Mouse (Mus musculus): ENCODE results near the gene Hoxd4. TPM values are rescaled to one million over a fixed set of nuclear protein-coding genes. Genes with fewer than 3 reads are reported as not detected.

The Hoxd4 gene
- total RNA-seq, 1 experiment: 0.94 TPM

- Histone ChIP-seq H3K4me1 (ENCODE audit: control insufficient read depth in 2 of 2, insufficient read depth in 2 of 2, low read length in 2 of 2, poor library complexity in 1 of 2) (peaks cover 0 to 5% of the 10 kb centered on the region in 2 experiments; a peak in 1 of 4 replicates), H3K36me3 (ENCODE audit: control insufficient read depth, insufficient read depth, low read length, poor library complexity, severe bottlenecking) (no peaks in the 10 kb centered on the region), H3K27ac (ENCODE audit: insufficient read depth, low read depth, low read length, poor library complexity, severe bottlenecking) (no peak within 1 kb of the TSS), H3K4me3 (ENCODE audit: insufficient read depth in 1 of 2, low read depth in 1 of 2, low read length in 2 of 2, poor library complexity in 1 of 2, severe bottlenecking in 1 of 2) (peak within 1 kb of the TSS in 1 of 2 experiments; percentile 18; a peak in 1 of 4 replicates), H3K9me3 (ENCODE audit: control insufficient read depth, insufficient read depth, low read depth, low read length) (no peaks in the 10 kb centered on the region), H3K9ac (ENCODE audit: insufficient read depth, low read depth, low read length, poor library complexity, severe bottlenecking) (no peak within 1 kb of the TSS)
- no peak for DNase-seq (ENCODE audit: low read depth, low spot score)
- in situ Hi-C loops (cut with MboI; ENCODE audit: low sequenced_read_pairs in 2 of 2, unreplicated experiment in 2 of 2): loop anchor here (25.0 kb wide), 3 partner anchors 613 to 1113 kb away; no protein-coding TSS in a partner anchor
- no peak for TF ChIP-seq ZC3H11A (IDR thresholded peaks at IDR 0.05; ENCODE audit: borderline replicate concordance, low read depth, low read length)
- TF ChIP-seq HCFC1 (IDR thresholded peaks at IDR 0.05; ENCODE audit: borderline replicate concordance, insufficient read depth, low read length): no peak
- no peak for TF ChIP-seq CHD2 (IDR thresholded peaks at IDR 0.05; ENCODE audit: low read depth, low read length)
- no peak for TF ChIP-seq ZNF384 (IDR thresholded peaks at IDR 0.05; ENCODE audit: low read depth, low read length)
- TF ChIP-seq MAFK (IDR thresholded peaks at IDR 0.05; ENCODE audit: insufficient read depth, low read depth, low read length): no peak
These were observed 36.7 kb upstream of the Hoxd4 start, which contains the start of gene Hoxd12 for GRCm38 (mm10) chr2:74674881-74675665. TSS of gene Hoxd12 (plus strand) at chr2:74675013.

- Histone ChIP-seq H3K27ac (ENCODE audit: insufficient read depth, low read depth, low read length, poor library complexity, severe bottlenecking) (no peak overlapping the region), H3K9ac (ENCODE audit: insufficient read depth, low read depth, low read length, poor library complexity, severe bottlenecking) (no peak overlapping the region)
- in situ Hi-C loops (cut with MboI; ENCODE audit: low sequenced_read_pairs in 2 of 2, unreplicated experiment in 2 of 2): loop anchor here in 1 of 2 experiments (25.0 kb wide), 1 partner anchor 912 kb away; no protein-coding TSS in a partner anchor
These were observed 36.0 kb upstream of the Hoxd4 start for GRCm38 (mm10) chr2:74675666-74676282.

GRCm38 (mm10) chr2:74676376-74677052 lies 35.2 kb upstream of the Hoxd4 start:
- TF ChIP-seq CHD2 (IDR thresholded peaks at IDR 0.05; ENCODE audit: low read depth, low read length) (no peak), MAFK (IDR thresholded peaks at IDR 0.05; ENCODE audit: insufficient read depth, low read depth, low read length) (no peak), HCFC1 (IDR thresholded peaks at IDR 0.05; ENCODE audit: borderline replicate concordance, insufficient read depth, low read length) (no peak), ZNF384 (IDR thresholded peaks at IDR 0.05; ENCODE audit: low read depth, low read length) (no peak), ZC3H11A (IDR thresholded peaks at IDR 0.05; ENCODE audit: borderline replicate concordance, low read depth, low read length) (no peak)
- no peak overlapping the region for H3K27ac ChIP-seq (ENCODE audit: insufficient read depth, low read depth, low read length, poor library complexity, severe bottlenecking)
- in situ Hi-C loops (cut with MboI; ENCODE audit: low sequenced_read_pairs in 2 of 2, unreplicated experiment in 2 of 2): loop anchor here in 1 of 2 experiments (25.0 kb wide), 1 partner anchor 911 kb away; no protein-coding TSS in a partner anchor
- DNase-seq (ENCODE audit: low read depth, low spot score): no peak
- H3K9me3 ChIP-seq (ENCODE audit: control insufficient read depth, insufficient read depth, low read depth, low read length): no peaks in the 10 kb centered on the region
- H3K4me3 ChIP-seq (ENCODE audit: insufficient read depth in 1 of 2, low read depth in 1 of 2, low read length in 2 of 2, poor library complexity in 1 of 2, severe bottlenecking in 1 of 2): no peak overlapping the region
- no peak overlapping the region for H3K9ac ChIP-seq (ENCODE audit: insufficient read depth, low read depth, low read length, poor library complexity, severe bottlenecking)
- peaks cover 0 to 7% of the 10 kb centered on the region in 2 experiments; a peak in 1 of 4 replicates for H3K4me1 ChIP-seq (ENCODE audit: control insufficient read depth in 2 of 2, insufficient read depth in 2 of 2, low read length in 2 of 2, poor library complexity in 1 of 2)
- no peaks in the 10 kb centered on the region for H3K36me3 ChIP-seq (ENCODE audit: control insufficient read depth, insufficient read depth, low read length, poor library complexity, severe bottlenecking)

More at GRCm38 (mm10) chr2:74675666-74676282, 36.0 kb upstream of the Hoxd4 start:
- Histone ChIP-seq H3K4me3 (ENCODE audit: insufficient read depth in 1 of 2, low read depth in 1 of 2, low read length in 2 of 2, poor library complexity in 1 of 2, severe bottlenecking in 1 of 2) (peak overlapping the region in 1 of 2 experiments; percentile 18; a peak in 1 of 4 replicates), H3K36me3 (ENCODE audit: control insufficient read depth, insufficient read depth, low read length, poor library complexity, severe bottlenecking) (no peaks in the 10 kb centered on the region), H3K9me3 (ENCODE audit: control insufficient read depth, insufficient read depth, low read depth, low read length) (no peaks in the 10 kb centered on the region), H3K4me1 (ENCODE audit: control insufficient read depth in 2 of 2, insufficient read depth in 2 of 2, low read length in 2 of 2, poor library complexity in 1 of 2) (peaks cover 0 to 7% of the 10 kb centered on the region in 2 experiments; a peak in 1 of 4 replicates)
- TF ChIP-seq ZNF384 (IDR thresholded peaks at IDR 0.05; ENCODE audit: low read depth, low read length) (no peak), CHD2 (IDR thresholded peaks at IDR 0.05; ENCODE audit: low read depth, low read length) (no peak), ZC3H11A (IDR thresholded peaks at IDR 0.05; ENCODE audit: borderline replicate concordance, low read depth, low read length) (no peak), MAFK (IDR thresholded peaks at IDR 0.05; ENCODE audit: insufficient read depth, low read depth, low read length) (no peak), HCFC1 (IDR thresholded peaks at IDR 0.05; ENCODE audit: borderline replicate concordance, insufficient read depth, low read length) (no peak)
- no peak for DNase-seq (ENCODE audit: low read depth, low spot score)

GRCm38 (mm10) chr2:74677106-74677505 lies 34.6 kb upstream of the Hoxd4 start:
- Histone ChIP-seq H3K27ac (ENCODE audit: insufficient read depth, low read depth, low read length, poor library complexity, severe bottlenecking) (no peak overlapping the region), H3K4me3 (ENCODE audit: insufficient read depth in 1 of 2, low read depth in 1 of 2, low read length in 2 of 2, poor library complexity in 1 of 2, severe bottlenecking in 1 of 2) (no peak overlapping the region), H3K9ac (ENCODE audit: insufficient read depth, low read depth, low read length, poor library complexity, severe bottlenecking) (no peak overlapping the region), H3K9me3 (ENCODE audit: control insufficient read depth, insufficient read depth, low read depth, low read length) (no peaks in the 10 kb centered on the region), H3K4me1 (ENCODE audit: control insufficient read depth in 2 of 2, insufficient read depth in 2 of 2, low read length in 2 of 2, poor library complexity in 1 of 2) (peaks cover 0 to 8% of the 10 kb centered on the region in 2 experiments; a peak in 1 of 4 replicates), H3K36me3 (ENCODE audit: control insufficient read depth, insufficient read depth, low read length, poor library complexity, severe bottlenecking) (no peaks in the 10 kb centered on the region)
- in situ Hi-C loops (cut with MboI; ENCODE audit: low sequenced_read_pairs in 2 of 2, unreplicated experiment in 2 of 2): loop anchor here in 1 of 2 experiments (25.0 kb wide), 1 partner anchor 910 kb away; no protein-coding TSS in a partner anchor
- TF ChIP-seq ZNF384 (IDR thresholded peaks at IDR 0.05; ENCODE audit: low read depth, low read length) (no peak), ZC3H11A (IDR thresholded peaks at IDR 0.05; ENCODE audit: borderline replicate concordance, low read depth, low read length) (no peak), HCFC1 (IDR thresholded peaks at IDR 0.05; ENCODE audit: borderline replicate concordance, insufficient read depth, low read length) (no peak), MAFK (IDR thresholded peaks at IDR 0.05; ENCODE audit: insufficient read depth, low read depth, low read length) (no peak), CHD2 (IDR thresholded peaks at IDR 0.05; ENCODE audit: low read depth, low read length) (no peak)
- DNase-seq (ENCODE audit: low read depth, low spot score): no peak
